Mouse (Mus musculus): ENCODE results near the gene Tardbp. TPM values are rescaled to one million over a fixed set of nuclear protein-coding genes. Genes with fewer than 3 reads are reported as not detected.

Tardbp gene
- polyA plus RNA-seq, 1 experiment = 109 TPM

- Histone ChIP-seq H3ac (ENCODE audit: control insufficient read depth, insufficient read length) (no peak within 1 kb of the TSS), H3K79me2 (ENCODE audit: control insufficient read depth, insufficient read depth) (no peaks in the 10 kb centered on the region), H3K4me3 (no peak within 1 kb of the TSS), H3K4me2 (ENCODE audit: low read depth) (peak within 1 kb of the TSS; percentile 27), H3K27me3 (ENCODE audit: control insufficient read depth, insufficient read depth, insufficient read length) (no peaks in the 10 kb centered on the region), H3K36me3 (ENCODE audit: control insufficient read depth, insufficient read depth) (no peaks in the 10 kb centered on the region)
- TF ChIP-seq REST (IDR thresholded peaks at IDR 0.05; ENCODE audit: insufficient read depth, insufficient read length) = no peak
- TF ChIP-seq MYOG (IDR thresholded peaks at IDR 0.05; ENCODE audit: control insufficient read depth in 1 of 3, insufficient read depth in 1 of 3, insufficient read length in 2 of 3, low read depth in 2 of 3) = peak in 1 of 3 experiments; percentile 15
- TF ChIP-seq MYOD1 (IDR thresholded peaks at IDR 0.05; ENCODE audit: control insufficient read depth in 1 of 3, insufficient read length in 2 of 3, low read depth in 2 of 3) = peak in 2 of 3 experiments; percentile 84 to 87
- no peak for TF ChIP-seq USF1 (IDR thresholded peaks at IDR 0.05; ENCODE audit: low read depth)
- TF ChIP-seq MAX (IDR thresholded peaks at IDR 0.05; ENCODE audit: low read depth) = no peak
- TF ChIP-seq TCF3 (IDR thresholded peaks at IDR 0.05; ENCODE audit: insufficient read length, low read depth) = no peak
- TF ChIP-seq SRF (IDR thresholded peaks at IDR 0.05; ENCODE audit: control insufficient read depth, insufficient read length, low read depth) = no peak
Measured at GRCm38 (mm10) chr4:148643291-148644156, 16.7 kb upstream of the Tardbp start, which contains the start of gene Gm572. Gene Gm572, plus strand, starts transcription at chr4:148643317.

DNA sequence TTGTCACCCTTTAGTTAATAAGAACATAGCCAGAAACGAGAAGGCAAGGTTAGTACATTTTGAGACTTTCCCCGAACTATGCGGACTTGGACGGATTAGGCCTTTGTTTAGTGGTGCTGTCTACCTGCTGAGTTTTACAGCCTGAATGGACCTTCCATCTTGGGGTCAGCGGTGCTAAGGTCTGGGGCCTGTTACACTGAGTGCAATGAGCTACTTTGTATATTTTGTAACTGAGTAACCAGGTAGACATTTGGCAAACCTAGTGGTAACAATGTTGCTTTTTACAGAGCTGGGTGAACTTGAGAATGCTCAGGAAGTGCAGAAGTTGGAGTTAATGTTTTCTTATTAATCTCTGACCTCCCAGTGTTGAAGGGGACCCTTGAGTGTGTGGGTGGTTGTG is 14.3 kb upstream of the Tardbp start:
- Histone ChIP-seq H3K36me3 (ENCODE audit: control insufficient read depth, insufficient read depth) (no peaks in the 10 kb centered on the region), H3K79me2 (ENCODE audit: control insufficient read depth, insufficient read depth) (no peaks in the 10 kb centered on the region), H3ac (ENCODE audit: control insufficient read depth, insufficient read length) (no peak overlapping the region), H3K4me3 (no peak overlapping the region), H3K4me2 (ENCODE audit: low read depth) (no peak overlapping the region), H3K27me3 (ENCODE audit: control insufficient read depth, insufficient read depth, insufficient read length) (peaks cover 5% of the 10 kb centered on the region)
- TF ChIP-seq TCF12 (IDR thresholded peaks at IDR 0.05; ENCODE audit: insufficient read depth, poor library complexity, severe bottlenecking) (no peak), USF1 (IDR thresholded peaks at IDR 0.05; ENCODE audit: low read depth) (no peak), TCF3 (IDR thresholded peaks at IDR 0.05; ENCODE audit: insufficient read length, low read depth) (no peak), REST (IDR thresholded peaks at IDR 0.05; ENCODE audit: insufficient read depth, insufficient read length) (no peak), MAX (IDR thresholded peaks at IDR 0.05; ENCODE audit: low read depth) (no peak), POLR2AphosphoS2 (IDR thresholded peaks at IDR 0.05; ENCODE audit: insufficient read length, low read depth) (no peak), MYOD1 (IDR thresholded peaks at IDR 0.05; ENCODE audit: control insufficient read depth in 1 of 3, insufficient read length in 2 of 3, low read depth in 2 of 3) (no peak), MYOG (IDR thresholded peaks at IDR 0.05; ENCODE audit: control insufficient read depth in 1 of 3, insufficient read depth in 1 of 3, insufficient read length in 2 of 3, low read depth in 2 of 3) (no peak), E2F4 (IDR thresholded peaks at IDR 0.05; ENCODE audit: insufficient read depth) (no peak), SRF (IDR thresholded peaks at IDR 0.05; ENCODE audit: control insufficient read depth, insufficient read length, low read depth) (no peak), POLR2A (IDR thresholded peaks at IDR 0.05; ENCODE audit: insufficient read length, low read depth) (no peak), CEBPB (IDR thresholded peaks at IDR 0.05; ENCODE audit: insufficient read depth, poor library complexity, severe bottlenecking) (no peak)

DNA sequence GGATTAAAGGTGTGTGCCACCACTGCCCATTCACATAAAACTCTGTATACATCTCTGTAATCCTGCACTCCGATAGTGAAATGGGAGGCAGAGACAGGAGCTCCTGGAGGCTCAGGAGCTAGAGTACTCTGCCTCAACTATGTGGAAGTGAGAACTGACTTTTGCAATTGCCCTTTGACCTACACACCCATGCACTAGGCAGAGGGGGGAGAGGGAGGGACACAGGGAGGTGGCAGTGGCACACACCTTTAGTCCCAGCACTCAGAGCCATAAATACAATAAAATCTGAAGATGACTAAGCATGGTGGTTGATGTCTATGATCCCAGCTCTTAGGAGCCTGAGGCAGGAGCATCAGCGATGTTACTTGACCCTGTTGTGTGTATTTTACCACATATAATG is 12.6 kb upstream of the Tardbp start:
- Histone ChIP-seq H3K4me2 (ENCODE audit: low read depth) (no peak overlapping the region), H3K4me3 (no peak overlapping the region), H3ac (ENCODE audit: control insufficient read depth, insufficient read length) (no peak overlapping the region), H3K79me2 (ENCODE audit: control insufficient read depth, insufficient read depth) (no peaks in the 10 kb centered on the region), H3K27me3 (ENCODE audit: control insufficient read depth, insufficient read depth, insufficient read length) (peaks cover 9% of the 10 kb centered on the region), H3K36me3 (ENCODE audit: control insufficient read depth, insufficient read depth) (no peaks in the 10 kb centered on the region)
- no peak for TF ChIP-seq MAX (IDR thresholded peaks at IDR 0.05; ENCODE audit: low read depth)
- TF ChIP-seq POLR2A (IDR thresholded peaks at IDR 0.05; ENCODE audit: insufficient read length, low read depth) = no peak
- no peak for TF ChIP-seq TCF3 (IDR thresholded peaks at IDR 0.05; ENCODE audit: insufficient read length, low read depth)
- TF ChIP-seq E2F4 (IDR thresholded peaks at IDR 0.05; ENCODE audit: insufficient read depth) = no peak
- TF ChIP-seq POLR2AphosphoS2 (IDR thresholded peaks at IDR 0.05; ENCODE audit: insufficient read length, low read depth) = no peak
- no peak for TF ChIP-seq REST (IDR thresholded peaks at IDR 0.05; ENCODE audit: insufficient read depth, insufficient read length)
- TF ChIP-seq MYOD1 (IDR thresholded peaks at IDR 0.05; ENCODE audit: control insufficient read depth in 1 of 3, insufficient read length in 2 of 3, low read depth in 2 of 3) = no peak
- TF ChIP-seq MYOG (IDR thresholded peaks at IDR 0.05; ENCODE audit: control insufficient read depth in 1 of 3, insufficient read depth in 1 of 3, insufficient read length in 2 of 3, low read depth in 2 of 3) = no peak
- no peak for TF ChIP-seq TCF12 (IDR thresholded peaks at IDR 0.05; ENCODE audit: insufficient read depth, poor library complexity, severe bottlenecking)
- TF ChIP-seq CEBPB (IDR thresholded peaks at IDR 0.05; ENCODE audit: insufficient read depth, poor library complexity, severe bottlenecking) = no peak
- TF ChIP-seq SRF (IDR thresholded peaks at IDR 0.05; ENCODE audit: control insufficient read depth, insufficient read length, low read depth) = no peak
- no peak for TF ChIP-seq USF1 (IDR thresholded peaks at IDR 0.05; ENCODE audit: low read depth)

DNA sequence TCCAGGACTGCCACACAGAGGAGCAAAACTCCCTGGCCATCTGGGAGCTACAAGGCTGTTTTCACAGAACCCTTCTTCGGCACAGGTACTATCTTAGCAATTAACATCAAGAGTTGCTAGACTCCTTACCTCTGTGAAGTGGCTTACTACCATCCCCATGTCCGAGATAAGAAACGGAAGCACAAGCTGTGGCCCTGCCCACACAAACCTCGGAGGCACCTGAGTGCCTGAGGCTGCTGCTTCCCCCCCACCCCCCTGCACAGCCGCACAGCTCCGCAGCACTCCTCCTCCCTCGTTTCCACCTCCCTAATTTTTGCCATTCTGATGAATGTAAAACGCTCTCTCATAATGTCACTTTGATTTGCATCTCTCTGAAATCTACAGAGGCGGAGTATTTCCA is 11.5 kb upstream of the Tardbp start:
- Histone ChIP-seq H3K36me3 (ENCODE audit: control insufficient read depth, insufficient read depth) (no peaks in the 10 kb centered on the region), H3K4me2 (ENCODE audit: low read depth) (no peak overlapping the region), H3K4me3 (no peak overlapping the region), H3K79me2 (ENCODE audit: control insufficient read depth, insufficient read depth) (no peaks in the 10 kb centered on the region), H3ac (ENCODE audit: control insufficient read depth, insufficient read length) (no peak overlapping the region), H3K27me3 (ENCODE audit: control insufficient read depth, insufficient read depth, insufficient read length) (peaks cover 9% of the 10 kb centered on the region)
- no peak for TF ChIP-seq MYOD1 (IDR thresholded peaks at IDR 0.05; ENCODE audit: control insufficient read depth in 1 of 3, insufficient read length in 2 of 3, low read depth in 2 of 3)
- TF ChIP-seq MYOG (IDR thresholded peaks at IDR 0.05; ENCODE audit: control insufficient read depth in 1 of 3, insufficient read depth in 1 of 3, insufficient read length in 2 of 3, low read depth in 2 of 3) = no peak
- no peak for TF ChIP-seq POLR2A (IDR thresholded peaks at IDR 0.05; ENCODE audit: insufficient read length, low read depth)
- no peak for TF ChIP-seq E2F4 (IDR thresholded peaks at IDR 0.05; ENCODE audit: insufficient read depth)
- no peak for TF ChIP-seq MAX (IDR thresholded peaks at IDR 0.05; ENCODE audit: low read depth)
- TF ChIP-seq REST (IDR thresholded peaks at IDR 0.05; ENCODE audit: insufficient read depth, insufficient read length) = no peak
- TF ChIP-seq TCF12 (IDR thresholded peaks at IDR 0.05; ENCODE audit: insufficient read depth, poor library complexity, severe bottlenecking) = no peak
- TF ChIP-seq SRF (IDR thresholded peaks at IDR 0.05; ENCODE audit: control insufficient read depth, insufficient read length, low read depth) = no peak
- TF ChIP-seq USF1 (IDR thresholded peaks at IDR 0.05; ENCODE audit: low read depth) = no peak
- TF ChIP-seq TCF3 (IDR thresholded peaks at IDR 0.05; ENCODE audit: insufficient read length, low read depth) = no peak
- TF ChIP-seq POLR2AphosphoS2 (IDR thresholded peaks at IDR 0.05; ENCODE audit: insufficient read length, low read depth) = no peak
- no peak for TF ChIP-seq CEBPB (IDR thresholded peaks at IDR 0.05; ENCODE audit: insufficient read depth, poor library complexity, severe bottlenecking)
